Mouse (Mus musculus): Measurements from ENCODE around the gene Ccdc181. TPM values are rescaled to one million over a fixed set of nuclear protein-coding genes. Genes with fewer than 3 reads are reported as not detected.

Ccdc181 gene
- polyA plus RNA-seq, 1 experiment from 2014 or later = 7.3 TPM

GRCm38 (mm10) chr1:164250391-164251150 lies 24.8 kb upstream of the Ccdc181 start:
- H3K9ac ChIP-seq (replicated peaks) = no peak overlapping the region
- ATAC-seq (ENCODE audit: insufficient number of reproducible peaks, insufficient read depth, low FRiP score, low TSS enrichment, low read depth) = no peak
- no peaks in the 10 kb centered on the region for H3K9me3 ChIP-seq
- H3K4me1 ChIP-seq (replicated peaks) = peaks cover 14% of the 10 kb centered on the region
- 0 out of 2 replicates have a peak, but pooled peaks cover 10% of the 10 kb centered on the region for H3K27me3 ChIP-seq
- no peak overlapping the region for H3K27ac ChIP-seq
- WGBS = 53% methylated on average over 8 of the region's 8 CpGs
- H3K4me2 ChIP-seq = peak overlapping the region; percentile 83
- no peaks in the 10 kb centered on the region for H3K36me3 ChIP-seq
- peak overlapping the region; percentile 69 for H3K4me3 ChIP-seq (replicated peaks)

DNA sequence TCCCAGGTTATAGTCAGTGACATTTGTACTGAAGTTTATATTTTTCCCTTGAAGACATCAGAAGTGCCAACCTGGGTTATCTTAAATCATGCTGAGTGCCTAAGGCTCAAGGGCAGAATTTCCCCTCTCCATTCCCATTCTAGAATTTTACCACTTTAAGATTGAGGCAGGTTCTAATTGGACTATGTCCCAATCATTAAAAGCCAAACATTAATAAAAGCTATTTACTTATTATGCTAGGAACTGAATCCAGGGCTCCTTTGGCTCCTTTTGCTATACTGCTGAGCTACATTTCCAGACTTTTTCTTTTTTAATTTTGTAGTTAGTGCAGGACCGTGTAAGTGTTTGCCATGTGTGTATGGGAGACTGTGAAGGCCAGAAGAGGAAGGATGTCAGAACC lies 23.9 kb upstream of the Ccdc181 start:
- 88% methylated on average over 1 of the region's 1 CpGs for WGBS

GRCm38 (mm10) chr1:164252551-164252950 lies 22.8 kb upstream of the Ccdc181 start:
- ATAC-seq (ENCODE audit: insufficient number of reproducible peaks, insufficient read depth, low FRiP score, low TSS enrichment, low read depth) = no peak
- WGBS = 58% methylated on average over 5 of the region's 5 CpGs

More for the DNA sequence above, 23.9 kb upstream of the Ccdc181 start:
- H3K9ac ChIP-seq (replicated peaks) = no peak overlapping the region
- no peak for ATAC-seq (ENCODE audit: insufficient number of reproducible peaks, insufficient read depth, low FRiP score, low TSS enrichment, low read depth)
- H3K4me1 ChIP-seq (replicated peaks) = peaks cover 14% of the 10 kb centered on the region
- H3K4me2 ChIP-seq = no peak overlapping the region
- H3K4me3 ChIP-seq (replicated peaks) = no peak overlapping the region
- H3K27me3 ChIP-seq = 0 out of 2 replicates have a peak, but pooled peaks cover 10% of the 10 kb centered on the region
- no peaks in the 10 kb centered on the region for H3K9me3 ChIP-seq
- no peaks in the 10 kb centered on the region for H3K36me3 ChIP-seq
- no peak overlapping the region for H3K27ac ChIP-seq

DNA sequence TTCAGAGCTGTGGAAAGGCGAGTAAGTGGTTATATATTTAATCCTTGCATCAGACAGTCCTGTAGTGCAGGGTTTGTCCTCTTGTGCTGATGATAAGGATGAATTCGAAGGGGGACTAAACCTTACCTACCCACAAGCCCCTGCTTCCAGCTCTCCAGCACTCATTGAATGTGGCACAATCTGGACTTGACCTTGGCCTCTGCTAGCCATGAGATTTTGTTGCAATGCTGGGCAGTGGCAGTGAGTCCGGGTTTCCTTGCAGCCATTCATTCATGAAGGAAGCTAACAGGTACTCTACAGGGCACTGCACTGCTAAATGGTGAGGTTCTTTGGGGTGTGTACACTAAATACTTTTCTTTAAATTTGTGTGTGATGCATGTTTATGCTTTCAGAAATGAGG lies 20.5 kb upstream of the Ccdc181 start:
- H3K4me3 ChIP-seq (replicated peaks) = no peak overlapping the region
- no peak for ATAC-seq (ENCODE audit: insufficient number of reproducible peaks, insufficient read depth, low FRiP score, low TSS enrichment, low read depth)
- H3K4me1 ChIP-seq (replicated peaks) = peaks cover 6% of the 10 kb centered on the region
- WGBS = 74% methylated on average over 3 of the region's 3 CpGs
- H3K4me2 ChIP-seq = no peak overlapping the region
- H3K36me3 ChIP-seq = peaks cover 8% of the 10 kb centered on the region; the same call in 1 of the 2 replicates
- H3K27ac ChIP-seq = no peak overlapping the region
- 0 out of 2 replicates have a peak, but pooled peaks cover 10% of the 10 kb centered on the region for H3K27me3 ChIP-seq
- no peaks in the 10 kb centered on the region for H3K9me3 ChIP-seq
- H3K9ac ChIP-seq (replicated peaks) = no peak overlapping the region

More at GRCm38 (mm10) chr1:164252551-164252950, 22.8 kb upstream of the Ccdc181 start:
- Histone ChIP-seq H3K9me3 (no peaks in the 10 kb centered on the region), H3K9ac (replicated peaks) (no peak overlapping the region), H3K4me3 (replicated peaks) (no peak overlapping the region), H3K27me3 (0 out of 2 replicates have a peak, but pooled peaks cover 10% of the 10 kb centered on the region), H3K4me2 (no peak overlapping the region), H3K4me1 (replicated peaks) (peaks cover 14% of the 10 kb centered on the region), H3K36me3 (peaks cover 8% of the 10 kb centered on the region; the same call in 1 of the 2 replicates), H3K27ac (no peak overlapping the region)

DNA sequence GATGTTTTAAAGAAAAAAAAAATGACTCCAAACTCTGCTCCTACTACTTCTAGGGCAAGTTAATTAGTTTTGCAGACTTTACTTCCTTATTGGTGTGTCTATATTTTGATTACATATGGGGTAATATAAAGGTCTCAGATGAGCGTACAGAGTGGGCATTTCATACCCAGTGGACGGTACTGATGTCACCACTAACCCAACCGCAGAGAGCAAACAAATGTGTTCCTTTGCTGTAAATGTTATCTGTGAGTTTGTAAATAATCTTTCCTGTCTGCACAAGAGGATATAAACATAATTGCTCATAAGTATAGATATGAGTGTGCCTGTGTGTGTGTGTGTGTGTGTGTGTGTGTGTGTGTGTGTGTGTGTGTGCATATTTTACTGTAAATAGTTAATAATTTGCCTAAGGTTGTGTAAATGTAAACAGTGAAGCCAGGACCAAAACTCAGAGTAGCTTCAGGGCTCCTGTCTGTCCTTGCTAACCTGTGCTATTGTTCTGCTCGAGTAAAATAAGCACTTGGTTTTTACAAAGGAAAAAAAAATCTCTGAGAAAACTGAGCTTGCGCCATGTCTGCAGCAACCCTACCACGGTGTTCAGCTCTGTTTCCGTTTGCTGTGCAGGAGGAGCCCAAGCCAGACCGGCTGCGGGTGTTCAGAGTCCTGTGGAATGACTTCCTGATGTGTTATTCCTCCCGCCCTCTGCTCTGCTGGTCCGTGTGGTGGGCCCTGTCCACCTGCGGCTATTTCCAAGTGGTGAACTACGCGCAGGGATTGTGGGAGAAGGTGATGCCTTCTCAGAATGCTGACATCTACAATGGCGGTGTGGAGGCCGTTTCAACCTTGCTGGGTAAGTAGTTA lies 15.0 kb upstream of the Ccdc181 start:
- Histone ChIP-seq H3K36me3 (peaks cover 29% of the 10 kb centered on the region), H3K4me1 (replicated peaks) (no peaks in the 10 kb centered on the region), H3K27ac (no peak overlapping the region), H3K9me3 (no peaks in the 10 kb centered on the region), H3K27me3 (no peaks in the 10 kb centered on the region), H3K4me2 (no peak overlapping the region), H3K4me3 (replicated peaks) (no peak overlapping the region), H3K9ac (replicated peaks) (no peak overlapping the region)
- WGBS = 75% methylated on average over 16 of the region's 16 CpGs
- no peak for ATAC-seq (ENCODE audit: insufficient number of reproducible peaks, insufficient read depth, low FRiP score, low TSS enrichment, low read depth)

DNA sequence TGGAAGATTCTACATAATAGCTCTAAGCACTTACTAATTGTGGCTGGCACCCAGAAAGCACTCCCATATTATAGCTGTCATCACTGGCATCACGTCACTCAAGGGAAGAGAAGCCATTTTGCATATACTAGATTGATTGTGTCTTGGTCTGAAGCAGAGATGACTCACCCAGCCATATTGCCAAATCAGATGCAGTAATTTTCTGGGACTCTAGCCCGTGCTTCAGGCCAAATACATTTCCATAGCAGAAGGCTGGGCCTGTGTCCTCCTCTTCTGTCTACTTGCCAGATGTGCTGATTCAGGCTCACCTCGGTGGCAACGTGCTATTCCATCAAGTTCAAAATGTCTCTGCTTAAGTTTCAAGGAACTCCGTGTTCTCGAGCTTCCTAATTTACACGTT lies 13.8 kb upstream of the Ccdc181 start:
- Histone ChIP-seq H3K9me3 (no peaks in the 10 kb centered on the region), H3K36me3 (peaks cover 29% of the 10 kb centered on the region), H3K27ac (no peak overlapping the region), H3K4me3 (replicated peaks) (no peak overlapping the region), H3K27me3 (no peaks in the 10 kb centered on the region), H3K4me2 (no peak overlapping the region), H3K4me1 (replicated peaks) (no peaks in the 10 kb centered on the region), H3K9ac (replicated peaks) (no peak overlapping the region)
- no peak for ATAC-seq (ENCODE audit: insufficient number of reproducible peaks, insufficient read depth, low FRiP score, low TSS enrichment, low read depth)
- 93% methylated on average over 7 of the region's 7 CpGs for WGBS

- Histone ChIP-seq H3K4me3 (replicated peaks) (no peak overlapping the region), H3K4me2 (no peak overlapping the region), H3K27ac (no peak overlapping the region), H3K36me3 (no peaks in the 10 kb centered on the region), H3K27me3 (no peaks in the 10 kb centered on the region), H3K9ac (replicated peaks) (no peak overlapping the region), H3K9me3 (no peaks in the 10 kb centered on the region), H3K4me1 (replicated peaks) (peaks cover 23% of the 10 kb centered on the region)
- ATAC-seq (ENCODE audit: insufficient number of reproducible peaks, insufficient read depth, low FRiP score, low TSS enrichment, low read depth) = no peak
- 89% methylated on average over 7 of the region's 7 CpGs for WGBS
These were observed 4.4 kb upstream of the Ccdc181 start for GRCm38 (mm10) chr1:164270941-164271340.

DNA sequence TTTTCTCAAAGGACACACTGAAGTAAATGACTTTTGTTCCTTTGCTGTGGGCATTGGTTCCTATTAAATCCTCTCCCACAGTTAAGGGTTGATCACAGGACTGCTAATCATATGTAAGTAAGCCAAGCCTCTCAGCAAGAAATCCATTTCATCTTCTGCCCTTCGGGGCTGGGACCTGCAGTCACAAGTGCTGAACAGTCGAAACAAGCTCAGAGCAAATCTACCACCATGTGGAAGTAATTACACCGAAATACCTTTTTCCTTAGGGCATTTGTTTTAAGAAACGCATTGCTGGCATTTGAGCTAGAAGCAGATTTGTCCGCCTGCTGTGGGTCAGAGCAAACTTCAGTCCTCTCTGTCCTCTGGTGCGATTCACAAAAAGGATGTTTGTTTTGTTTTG lies 1.7 kb upstream of the Ccdc181 start:
- peak; percentile 35; the same call in 1 of the 2 replicates for ATAC-seq (ENCODE audit: insufficient number of reproducible peaks, insufficient read depth, low FRiP score, low TSS enrichment, low read depth)
- peaks cover 23% of the 10 kb centered on the region for H3K4me1 ChIP-seq (replicated peaks)
- no peak overlapping the region for H3K9ac ChIP-seq (replicated peaks)
- no peaks in the 10 kb centered on the region for H3K27me3 ChIP-seq
- 0 out of 2 replicates have a peak overlapping the region, but pooled peaks have one; percentile 47 for H3K27ac ChIP-seq
- H3K4me3 ChIP-seq (replicated peaks) = no peak overlapping the region
- H3K4me2 ChIP-seq = peak overlapping the region; percentile 15; the same call in 1 of the 2 replicates
- WGBS = 11% methylated on average over 6 of the region's 6 CpGs
- H3K36me3 ChIP-seq = no peaks in the 10 kb centered on the region
- H3K9me3 ChIP-seq = no peaks in the 10 kb centered on the region

DNA sequence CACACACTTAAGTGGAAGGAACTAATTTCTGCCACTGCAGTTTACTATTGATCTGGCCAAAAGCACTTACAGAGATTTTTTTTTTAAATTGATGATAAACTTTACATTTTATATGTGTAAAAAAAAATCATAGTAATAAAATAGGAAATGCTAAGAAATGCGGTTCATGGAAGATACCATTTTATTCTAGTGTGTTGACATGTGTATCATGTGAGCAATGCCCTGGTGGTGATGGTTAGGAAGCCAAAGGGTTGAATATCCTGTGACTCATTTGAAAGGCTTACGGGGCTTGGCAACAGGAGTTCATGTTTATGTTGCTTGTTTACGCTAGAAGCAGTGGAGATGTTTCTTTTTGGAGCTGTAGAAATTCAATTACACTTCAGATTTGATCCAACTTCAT lies 1.2 kb downstream of the Ccdc181 start:
- H3K9ac ChIP-seq (replicated peaks) = no peak overlapping the region
- 91% methylated on average over 3 of the region's 3 CpGs for WGBS
- no peak overlapping the region for H3K4me2 ChIP-seq
- H3K9me3 ChIP-seq = no peaks in the 10 kb centered on the region
- no peaks in the 10 kb centered on the region for H3K27me3 ChIP-seq
- no peak overlapping the region for H3K4me3 ChIP-seq (replicated peaks)
- H3K27ac ChIP-seq = no peak overlapping the region
- peaks cover 23% of the 10 kb centered on the region for H3K4me1 ChIP-seq (replicated peaks)
- no peaks in the 10 kb centered on the region for H3K36me3 ChIP-seq
- no peak for ATAC-seq (ENCODE audit: insufficient number of reproducible peaks, insufficient read depth, low FRiP score, low TSS enrichment, low read depth)

- H3K4me2 ChIP-seq = no peak overlapping the region
- H3K4me3 ChIP-seq (replicated peaks) = no peak overlapping the region
- H3K27ac ChIP-seq = no peak overlapping the region
- no peaks in the 10 kb centered on the region for H3K9me3 ChIP-seq
- ATAC-seq (ENCODE audit: insufficient number of reproducible peaks, insufficient read depth, low FRiP score, low TSS enrichment, low read depth) = no peak
- H3K4me1 ChIP-seq (replicated peaks) = peaks cover 3% of the 10 kb centered on the region
- no peak overlapping the region for H3K9ac ChIP-seq (replicated peaks)
- H3K36me3 ChIP-seq = no peaks in the 10 kb centered on the region
- 67% methylated on average over 4 of the region's 4 CpGs for WGBS
- no peaks in the 10 kb centered on the region for H3K27me3 ChIP-seq
These were observed 3.9 kb downstream of the Ccdc181 start for GRCm38 (mm10) chr1:164279332-164279731.

- H3K9ac ChIP-seq (replicated peaks) = no peak overlapping the region
- H3K36me3 ChIP-seq = no peaks in the 10 kb centered on the region
- H3K4me3 ChIP-seq (replicated peaks) = no peak overlapping the region
- no peak overlapping the region for H3K27ac ChIP-seq
- H3K27me3 ChIP-seq = no peaks in the 10 kb centered on the region
- H3K9me3 ChIP-seq = no peaks in the 10 kb centered on the region
- H3K4me2 ChIP-seq = no peak overlapping the region
- no peaks in the 10 kb centered on the region for H3K4me1 ChIP-seq (replicated peaks)
- no peak for ATAC-seq (ENCODE audit: insufficient number of reproducible peaks, insufficient read depth, low FRiP score, low TSS enrichment, low read depth)
- WGBS = 88% methylated on average over 3 of the region's 3 CpGs
These were observed 8.6 kb downstream of the Ccdc181 start for GRCm38 (mm10) chr1:164284007-164284406.

All from limb, embryonic 12.5 days (tissue).